Mouse (Mus musculus) layer of hippocampus, adult 9-10 months (tissue): ENCODE measurements around the gene Macrod2.
A peak's percentile ranks its signal among the peaks of the same experiment; 100 is the strongest.

Source experiments
- DNase-seq: peaks from one replicate; pipeline ENCODE4 v3.0.0; 2022; ENCODE audit warnings: low spot score

Gene Macrod2

DNA sequence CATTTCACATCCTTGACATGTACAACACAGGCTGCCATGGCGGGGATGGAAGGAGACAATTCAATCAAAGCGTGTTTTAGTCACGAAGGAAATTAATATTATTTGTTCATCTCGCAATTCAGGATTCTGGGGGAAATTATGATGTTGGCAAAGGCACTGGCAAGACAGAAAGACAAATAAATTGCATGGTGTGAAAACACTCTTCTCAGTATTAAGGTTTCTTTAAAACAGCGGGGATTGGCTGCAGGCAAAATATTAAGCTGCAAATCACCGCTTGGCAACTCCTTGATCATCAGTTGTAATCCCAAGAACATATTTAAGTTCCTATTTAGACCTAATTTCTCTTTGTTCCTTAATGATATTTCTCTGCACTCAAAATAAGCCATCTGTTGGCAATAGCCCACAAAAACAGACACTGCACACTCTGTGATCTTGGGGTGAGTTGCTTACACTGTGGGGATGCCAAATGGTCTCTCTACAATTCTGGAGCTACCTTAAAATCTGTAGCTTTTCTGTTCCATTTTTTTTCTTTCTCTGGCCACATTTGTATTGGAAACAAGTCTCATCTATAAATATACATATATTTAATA, 1466.7 kb downstream of the Macrod2 start:
- DNase-seq, result no peak

DNA sequence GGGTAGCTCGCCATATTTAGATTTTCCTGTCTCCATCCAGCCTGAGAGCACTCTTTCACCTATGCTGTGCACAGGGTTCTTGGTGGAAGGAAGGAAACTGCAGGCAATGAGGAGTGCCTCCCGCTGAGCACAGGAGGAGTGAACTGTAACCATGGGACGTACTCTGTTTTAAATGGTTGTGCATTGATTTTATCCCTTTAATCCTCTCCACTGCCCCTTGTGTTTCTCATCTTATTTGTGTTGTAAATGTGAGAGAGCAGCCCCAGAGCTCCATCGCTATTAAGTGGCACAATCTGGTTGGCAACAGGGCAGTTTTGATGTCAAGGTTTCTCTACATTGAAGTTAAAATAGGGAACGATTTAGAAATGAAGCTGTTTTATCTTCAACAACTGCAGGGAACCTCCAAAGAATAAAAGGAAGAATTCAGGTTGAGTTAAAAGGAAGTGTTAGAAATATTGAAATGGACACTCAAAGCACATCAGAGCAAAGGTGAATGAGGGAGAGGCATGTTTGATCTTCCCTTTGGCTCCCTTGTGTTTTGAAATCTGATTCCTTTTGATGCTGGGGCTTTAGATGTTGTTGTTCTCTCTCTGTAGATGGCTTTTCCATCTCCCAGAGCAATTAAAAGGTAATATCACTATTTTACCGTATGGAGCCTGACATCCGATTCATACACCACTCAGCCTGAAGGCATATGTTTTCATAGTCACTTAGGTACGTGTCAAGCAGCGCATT, 1467.6 kb downstream of the Macrod2 start:
- no peak for DNase-seq

DNA sequence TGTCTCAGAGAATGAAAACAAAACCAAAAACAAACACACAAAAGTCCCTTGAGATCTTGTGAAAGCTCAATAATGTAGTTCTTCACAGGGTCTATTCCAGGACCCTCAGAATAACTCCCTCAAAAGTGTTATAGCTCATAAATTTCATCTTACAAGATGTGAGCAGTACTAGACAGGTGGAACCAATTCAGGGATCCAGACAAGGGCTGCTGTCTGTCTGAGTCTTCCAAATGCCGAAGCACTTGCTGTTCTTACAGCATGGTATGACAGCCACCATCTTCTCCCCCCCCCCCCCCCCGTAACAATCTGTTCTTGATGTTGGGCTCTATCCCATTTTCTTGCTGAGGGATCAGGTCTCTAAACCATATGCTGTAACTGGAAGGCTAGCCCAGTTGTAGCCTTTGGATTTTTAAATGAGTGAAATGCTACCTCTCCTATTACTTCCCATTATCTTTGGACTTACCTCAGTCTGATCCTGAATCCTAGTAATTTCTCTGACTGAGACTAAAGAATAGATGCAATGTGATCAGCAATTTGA, 1468.6 kb downstream of the Macrod2 start:
- DNase-seq, result no peak

DNA sequence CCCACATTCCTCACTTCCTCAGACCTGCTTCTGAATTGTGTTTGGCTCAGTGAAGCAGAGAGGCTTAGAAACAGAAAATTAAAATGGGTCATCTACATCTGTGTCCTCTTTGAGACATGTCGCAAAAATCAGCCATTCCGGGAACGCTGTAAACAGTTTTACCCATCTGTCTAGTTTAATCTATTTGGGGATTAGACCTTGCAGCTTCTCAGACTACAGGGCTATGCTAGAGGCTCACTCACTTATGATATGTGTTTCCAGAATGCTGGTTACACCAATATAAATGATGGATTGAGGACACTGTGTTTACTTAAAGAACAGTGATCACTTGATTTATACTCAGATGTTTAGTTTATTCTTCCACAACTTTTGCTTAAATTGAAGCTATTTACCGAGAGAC, 1475.8 kb downstream of the Macrod2 start:
- DNase-seq, result no peak

DNA sequence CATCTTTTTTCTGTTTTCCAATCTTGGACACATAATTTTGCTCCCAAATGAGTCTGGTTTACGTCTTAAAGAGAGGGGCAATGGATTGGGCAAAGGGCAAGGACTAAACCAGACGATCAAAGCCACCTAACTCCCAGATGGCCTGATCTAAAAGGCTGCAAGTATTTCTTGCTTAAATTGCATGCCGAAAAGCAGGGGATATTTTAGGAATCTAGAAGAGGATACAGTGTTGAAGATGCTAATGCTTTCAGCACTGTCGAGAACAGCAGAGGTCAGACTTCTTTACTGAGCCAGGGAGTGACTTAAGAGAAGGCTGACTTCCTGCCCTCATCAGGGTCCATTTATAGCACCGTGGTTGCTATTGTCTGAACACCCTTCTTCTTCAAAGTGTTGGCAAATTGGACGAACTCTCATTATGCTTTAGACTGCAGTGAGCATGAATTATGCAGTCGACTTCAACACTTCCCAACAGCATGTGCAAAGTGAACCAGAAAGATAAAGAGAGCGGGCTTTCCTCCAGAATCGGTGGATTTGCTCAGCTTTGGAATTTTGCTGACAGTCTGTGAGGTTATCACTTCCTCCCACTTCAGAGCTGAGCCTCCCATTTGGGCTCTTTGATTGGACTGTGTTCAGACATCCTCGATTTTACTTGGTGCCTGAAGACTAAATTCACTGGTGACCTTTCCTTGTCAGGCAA, 1481.2 kb downstream of the Macrod2 start:
- peak; percentile 40 for DNase-seq

DNA sequence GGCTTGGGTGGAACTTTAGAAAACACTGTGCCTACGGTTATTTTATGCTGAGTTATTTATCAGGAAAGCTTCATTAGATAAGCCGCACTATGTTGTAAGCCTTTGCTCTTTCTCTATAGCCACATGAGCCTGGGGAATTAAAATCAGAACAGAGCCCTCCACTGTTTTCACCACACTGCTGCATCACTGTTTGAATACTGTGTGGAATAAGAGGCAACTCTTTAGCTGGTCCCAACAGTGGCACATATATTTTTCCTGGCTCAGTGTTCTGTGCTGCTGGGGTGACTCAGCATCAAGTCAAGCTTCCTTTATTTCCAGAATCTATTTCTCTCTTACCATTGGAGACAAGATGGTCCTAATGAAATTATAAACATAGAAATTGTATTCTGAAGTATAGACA, 1481.8 kb downstream of the Macrod2 start:
- no peak for DNase-seq

DNA sequence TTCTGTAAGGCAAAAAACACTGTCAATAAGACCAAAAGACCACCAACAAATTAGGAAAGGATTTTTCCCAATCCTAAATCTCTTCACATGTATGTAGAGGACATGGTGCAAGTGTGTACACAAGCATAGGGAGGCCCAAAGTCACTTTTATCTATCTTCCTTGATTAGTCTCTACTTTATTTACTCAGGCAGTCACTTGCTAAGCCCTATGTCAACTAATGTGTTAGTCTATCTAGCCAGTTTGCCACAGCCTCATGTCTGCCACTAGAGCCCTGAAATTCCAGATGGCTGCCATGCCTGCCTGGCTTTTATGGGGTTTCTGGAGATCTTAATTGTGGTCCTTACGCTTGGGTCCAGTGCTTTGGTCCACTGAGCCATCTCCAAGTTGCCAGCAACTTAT, 1483.4 kb downstream of the Macrod2 start:
- DNase-seq, result no peak

DNA sequence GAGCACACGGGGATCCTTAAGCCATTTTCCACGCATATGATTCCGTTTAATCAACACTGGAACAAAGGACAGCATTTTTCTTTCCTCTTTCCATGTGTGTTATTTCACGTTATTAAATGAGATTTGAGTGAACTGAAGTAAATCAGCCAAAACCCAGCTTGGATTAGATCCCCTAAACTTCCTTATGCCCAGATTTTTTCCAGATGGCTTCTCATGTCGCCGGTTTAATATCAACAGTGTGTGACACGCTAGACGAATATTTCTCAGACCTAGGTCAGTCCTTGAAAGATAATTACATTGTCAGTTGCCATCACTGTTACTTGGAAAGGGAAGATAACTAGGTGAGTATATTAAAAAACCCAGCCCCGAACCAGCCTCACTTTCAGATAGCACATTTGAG, 1484.6 kb downstream of the Macrod2 start:
- DNase-seq, result no peak

DNA sequence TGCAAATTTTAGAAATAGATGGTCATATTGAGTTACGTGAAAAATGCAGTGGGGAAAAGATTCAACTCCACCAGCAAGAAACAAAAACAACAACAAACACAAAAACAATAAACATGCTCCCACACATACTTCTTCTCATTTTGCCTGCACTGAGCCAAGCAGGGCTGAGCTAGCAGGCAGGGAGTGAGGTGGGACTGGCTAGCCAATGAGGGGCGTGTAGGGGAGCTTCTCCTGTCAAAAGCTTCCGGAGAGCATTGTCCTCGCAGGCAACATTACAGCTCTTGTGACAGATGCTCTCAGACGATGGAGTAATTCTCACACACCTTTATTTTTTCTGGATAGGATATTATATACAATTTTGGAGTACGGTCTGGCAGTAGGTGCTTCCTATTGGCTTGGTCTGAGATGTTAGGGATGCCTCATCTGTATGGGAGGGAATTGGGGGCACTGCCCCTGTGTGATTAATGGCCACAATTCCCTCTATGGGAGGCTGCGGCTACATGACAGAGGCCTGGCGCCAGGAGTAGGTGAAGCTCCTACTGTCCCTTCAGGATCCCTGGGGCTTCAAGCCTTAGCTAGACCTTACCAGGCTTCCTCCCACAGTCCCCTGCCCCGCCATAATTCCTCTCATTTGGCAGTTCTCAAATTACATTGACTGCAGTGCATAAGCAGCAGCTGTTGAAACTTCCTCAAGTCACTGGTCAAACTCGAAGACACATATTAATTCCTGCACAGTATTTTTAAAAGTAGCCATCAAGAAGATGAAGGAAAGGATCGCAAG, 1491.8 kb downstream of the Macrod2 start:
- DNase-seq, result no peak

DNA sequence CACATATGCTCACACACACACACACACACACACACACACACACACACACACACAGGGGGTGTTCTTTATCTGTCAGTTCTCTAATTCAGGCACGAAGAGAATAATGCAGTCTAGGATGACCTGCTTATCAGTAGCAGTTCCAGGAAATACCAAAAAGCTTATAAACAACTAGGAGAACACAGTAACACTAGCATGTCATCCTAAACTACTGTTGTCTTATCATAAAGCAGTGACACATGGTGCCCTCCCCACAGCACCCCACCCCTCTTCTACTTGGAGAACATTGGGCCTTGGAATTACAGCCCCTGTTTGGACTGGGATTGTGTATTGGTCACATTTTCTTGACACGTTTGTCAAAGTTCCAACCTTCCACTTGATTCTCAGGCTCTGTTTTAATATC, 1494.4 kb downstream of the Macrod2 start:
- DNase-seq, result no peak

DNA sequence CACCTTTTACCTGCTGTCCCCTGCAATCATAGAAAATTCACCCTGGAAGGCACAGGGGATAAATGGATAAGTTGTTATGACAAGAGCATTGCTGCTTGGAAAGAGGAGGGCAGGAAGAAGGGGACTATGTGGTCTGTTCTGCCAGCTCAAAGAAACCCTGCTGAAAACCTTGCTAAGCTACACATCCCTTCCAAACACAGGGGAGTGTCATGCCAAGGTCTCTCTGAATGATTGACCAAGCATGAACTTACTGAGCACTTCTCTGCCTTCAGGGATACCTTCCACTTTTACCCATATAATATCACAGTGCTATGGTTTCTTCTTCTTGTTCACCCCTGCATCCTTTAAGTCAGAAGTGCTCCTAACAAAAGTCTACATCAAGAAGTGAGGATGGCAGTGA, 1502.8 kb downstream of the Macrod2 start:
- no peak for DNase-seq

DNA sequence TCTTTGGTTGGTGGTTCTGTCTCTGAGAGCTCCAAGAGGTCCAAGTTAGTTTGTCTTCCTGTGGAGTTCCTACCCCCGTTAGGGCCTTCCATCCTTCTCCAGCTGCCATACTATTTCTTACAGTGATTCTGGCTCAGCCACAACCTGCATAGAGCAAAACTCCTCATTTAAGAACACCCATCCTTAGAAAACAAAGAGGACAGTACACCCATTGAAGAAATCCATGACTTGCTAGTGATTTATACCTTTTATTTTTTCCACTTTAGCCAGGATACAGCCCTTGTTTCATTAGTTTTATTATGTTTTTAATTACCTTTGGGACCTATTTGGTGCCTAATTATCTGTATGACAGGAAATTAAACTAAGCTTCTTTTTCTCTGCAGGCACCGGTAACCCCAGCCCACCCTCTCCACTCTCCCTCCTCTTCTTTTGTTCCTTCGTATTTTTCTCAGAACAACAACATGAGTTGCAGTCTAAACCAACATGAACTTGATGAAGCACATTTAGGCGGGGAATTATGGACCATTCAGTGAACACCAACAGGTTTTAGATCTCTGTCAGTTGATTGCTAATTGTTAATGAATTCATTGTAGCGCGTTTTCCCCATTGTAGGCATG, 1516.8 kb downstream of the Macrod2 start:
- no peak for DNase-seq

DNA sequence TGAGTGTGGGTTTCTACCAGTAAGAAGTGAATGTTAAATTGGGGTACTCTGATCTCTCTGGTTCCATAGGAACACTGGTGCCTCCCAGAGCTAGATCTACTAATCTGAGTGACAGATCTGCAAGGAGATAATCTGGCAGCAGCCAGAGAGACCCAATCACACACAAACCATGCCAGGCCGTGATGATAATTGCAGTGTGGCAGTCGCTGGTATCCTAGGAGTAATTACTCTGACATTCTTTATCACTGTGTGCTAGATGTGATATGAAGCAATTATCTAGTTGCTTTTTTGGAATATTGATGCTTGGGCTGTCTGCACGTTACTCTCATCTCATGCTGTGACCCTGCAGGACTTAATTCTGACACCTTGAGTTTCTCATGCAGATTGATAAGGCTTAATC, 1518.4 kb downstream of the Macrod2 start:
- DNase-seq, result no peak

DNA sequence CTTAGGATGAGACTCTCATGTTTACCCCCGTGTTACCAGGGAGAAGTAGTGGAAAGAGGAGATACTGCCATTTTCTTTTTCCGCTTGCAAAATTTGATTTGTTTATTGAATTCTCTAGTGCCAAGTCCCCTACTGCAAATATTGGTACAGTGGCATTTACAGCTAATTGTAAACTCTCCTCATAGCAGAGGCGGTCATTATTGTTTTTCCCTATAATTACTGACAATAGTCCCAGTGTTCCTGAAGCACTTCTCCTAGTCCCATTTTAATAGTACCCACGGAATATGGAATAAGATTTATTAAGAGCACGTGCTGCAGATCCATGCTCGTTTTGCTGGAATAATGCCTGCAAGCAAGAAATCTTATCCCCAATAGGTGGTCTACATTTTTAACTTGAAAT, 1518.8 kb downstream of the Macrod2 start:
- no peak for DNase-seq

DNA sequence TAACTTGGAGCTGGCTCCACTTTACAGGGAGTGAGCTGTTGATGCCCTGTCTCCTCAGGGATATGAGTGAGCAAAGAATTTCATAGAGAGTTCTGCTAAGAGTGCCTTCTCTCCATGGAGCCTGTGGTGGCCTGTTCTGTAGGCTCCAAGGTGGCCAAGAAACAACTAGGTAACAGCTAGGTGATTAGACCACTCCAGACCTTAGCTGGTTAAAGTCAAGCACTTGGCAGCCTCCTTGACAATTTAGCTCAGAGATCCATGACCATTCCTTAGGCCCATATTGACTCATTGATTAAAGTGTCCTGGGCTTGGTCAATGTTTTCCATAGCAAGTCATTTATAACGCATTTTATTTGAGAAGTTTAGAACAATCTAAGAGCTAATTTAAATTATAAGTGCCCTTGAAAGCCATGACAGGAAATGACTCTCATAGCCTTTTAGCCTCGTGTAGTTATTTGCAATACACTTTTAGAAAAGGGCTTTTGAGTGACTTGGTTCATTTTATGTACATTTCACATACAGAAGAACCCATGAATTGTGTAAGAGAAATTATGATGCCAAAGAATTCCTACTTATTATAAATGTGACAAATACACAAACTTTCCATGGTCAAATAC, 1525.4 kb downstream of the Macrod2 start:
- DNase-seq, result no peak

DNA sequence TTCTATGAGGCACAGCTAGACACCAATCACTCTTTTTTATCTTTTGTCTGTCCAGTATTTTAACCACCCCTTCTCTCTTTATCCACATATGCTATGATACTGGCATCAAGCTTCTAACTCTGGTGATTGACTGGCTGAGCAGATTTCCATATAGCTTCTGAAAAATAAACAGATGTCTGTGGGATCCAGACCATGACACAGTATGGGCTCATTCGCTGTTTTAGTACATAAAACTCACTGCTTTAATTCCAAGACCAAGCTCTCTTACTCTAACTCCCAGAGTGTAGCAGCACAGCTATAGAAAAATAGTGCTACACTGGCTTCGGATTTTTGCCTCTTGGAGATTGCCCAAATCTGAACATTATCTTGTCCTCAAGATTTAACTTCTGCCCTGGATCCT, 1540.0 kb downstream of the Macrod2 start:
- no peak for DNase-seq

DNA sequence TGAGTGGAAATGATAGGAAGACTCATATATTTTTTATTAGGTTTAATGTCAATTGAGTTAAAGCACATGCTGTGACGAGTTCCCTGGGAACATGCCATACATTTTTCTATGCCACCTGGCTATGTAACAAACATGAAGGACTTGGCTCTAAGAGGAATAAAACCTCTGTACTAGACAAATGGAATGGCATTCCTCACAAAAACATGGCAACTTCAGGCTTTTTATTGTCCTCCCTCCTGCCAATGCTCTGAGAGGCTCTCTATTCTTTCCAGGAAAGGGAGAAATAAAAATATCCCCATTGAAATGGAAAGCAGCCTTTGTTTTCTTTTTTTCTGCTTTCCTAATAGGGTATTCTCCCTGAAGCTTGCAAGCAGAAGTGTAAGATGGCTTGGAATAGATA, 1559.7 kb downstream of the Macrod2 start:
- no peak for DNase-seq

DNA sequence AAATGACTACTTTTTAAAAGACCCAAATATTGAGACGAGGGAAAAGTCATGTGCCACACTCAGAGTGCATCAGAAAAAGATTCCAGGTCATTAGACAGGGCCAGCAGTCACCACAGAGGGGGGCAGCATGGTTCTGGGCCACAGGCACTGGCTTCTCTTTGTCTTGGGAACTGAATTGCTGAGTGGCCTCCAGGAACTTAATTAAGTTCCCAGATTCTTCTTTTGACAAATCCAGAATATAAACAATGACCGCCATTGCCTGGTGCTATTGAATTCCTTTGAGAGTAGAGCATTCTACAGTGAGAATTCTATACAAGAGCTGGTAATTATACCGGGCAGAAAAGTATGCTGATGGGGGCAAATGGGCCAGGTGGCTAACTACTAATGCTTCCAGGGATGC, 1560.1 kb downstream of the Macrod2 start:
- no peak for DNase-seq

DNA sequence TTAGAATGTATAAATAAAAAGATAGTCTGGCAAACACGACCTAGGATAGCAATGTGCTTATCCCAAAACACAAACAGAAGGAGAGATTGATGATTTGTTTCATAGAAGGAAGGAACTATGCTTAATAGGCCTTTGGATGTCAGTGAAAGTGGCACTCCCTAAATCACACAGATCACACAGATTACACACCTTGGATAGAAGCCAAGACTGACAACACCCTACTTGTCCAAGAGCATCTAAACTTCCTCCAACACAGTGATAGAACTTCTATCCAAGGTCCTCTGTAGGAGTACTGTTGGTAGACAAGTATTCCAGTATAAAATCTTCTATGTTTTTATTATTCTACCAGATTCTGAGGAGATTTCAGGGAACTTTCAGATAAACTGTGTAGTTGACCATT, 1567.8 kb downstream of the Macrod2 start:
- no peak for DNase-seq

DNA sequence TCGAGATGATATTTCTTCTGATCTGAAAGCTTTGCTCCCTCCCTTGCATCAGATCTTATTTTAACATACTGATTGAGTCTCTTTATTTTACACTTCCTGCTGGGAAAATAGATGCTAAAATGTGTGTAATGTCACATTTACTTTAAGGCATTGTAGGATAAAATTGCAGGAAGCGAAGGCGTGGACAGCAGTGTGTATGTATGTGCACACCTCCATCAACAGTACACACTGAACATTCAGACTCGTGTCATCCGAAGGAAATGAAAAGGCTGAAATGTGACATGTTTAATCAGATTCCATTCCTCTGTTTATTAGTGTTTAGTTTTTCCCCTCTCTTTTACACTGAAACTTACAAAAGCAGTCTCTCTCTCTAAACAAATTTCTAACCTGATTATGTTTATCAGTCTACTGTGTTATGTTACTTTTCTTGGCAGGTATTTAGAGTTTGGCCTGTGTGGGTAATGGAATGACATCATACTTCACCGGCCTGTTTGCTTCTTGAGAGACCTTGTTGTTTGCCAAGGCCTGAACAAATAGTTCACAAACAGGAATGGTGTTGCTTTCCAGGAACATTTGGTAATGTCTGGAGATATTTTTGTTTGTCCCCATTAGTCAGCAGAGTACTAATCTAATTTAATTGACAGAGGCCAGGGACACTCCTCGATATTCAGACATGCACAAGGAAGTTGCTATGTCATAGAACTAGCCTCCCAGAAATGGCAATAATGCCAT, 1588.7 kb downstream of the Macrod2 start:
- no peak for DNase-seq

DNA sequence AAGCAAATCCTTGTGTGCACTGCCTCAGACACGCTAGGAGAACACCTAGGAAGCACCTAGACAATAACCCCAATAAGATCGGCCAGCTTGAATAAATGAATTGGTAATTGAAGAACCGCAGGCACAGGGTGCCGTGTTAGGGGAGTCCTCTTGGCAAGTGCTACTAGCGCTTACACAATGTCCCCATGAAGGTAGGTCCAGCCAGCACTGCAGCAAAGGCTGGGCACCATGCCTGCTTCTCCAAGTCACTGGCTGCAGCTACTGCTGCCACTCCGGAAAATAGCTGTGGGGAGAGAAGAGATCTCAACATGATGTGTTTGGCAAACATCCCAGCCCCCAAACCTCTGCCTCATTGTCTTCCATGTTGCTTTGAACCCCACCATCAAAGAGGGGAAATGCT, 1603.8 kb downstream of the Macrod2 start:
- no peak for DNase-seq
